Mouse (Mus musculus) forebrain, embryonic 13.5 days (tissue): ENCODE measurements around the gene Secisbp2l. TPM values are rescaled to one million over a fixed set of nuclear protein-coding genes. Genes with fewer than 3 reads are reported as not detected.
A peak's percentile ranks its signal among the peaks of the same experiment; 100 is the strongest.

ENCODE experiments used
- ATAC-seq: fragments of 200-750 bp; cut with Nextera tagmentation; 2 replicates; pipeline ENCODE4 v1.8.0; 2017
- H3K27ac ChIP-seq: fragments of 300-500 bp; sonication (generic); 2 replicates; pipeline ENCODE4 v1.5.1; 2015; ENCODE audit warnings: inconsistent platforms, mild to moderate bottlenecking, moderate library complexity
- H3K27me3 ChIP-seq: fragments of 300-500 bp; sonication (generic); 2 replicates; pipeline ENCODE4 v1.6.1; 2015; ENCODE audit warnings: mild to moderate bottlenecking, inconsistent platforms
- H3K36me3 ChIP-seq: fragments of 300-500 bp; sonication (generic); 2 replicates; pipeline ENCODE4 v1.6.1; 2015; ENCODE audit warnings: mild to moderate bottlenecking, inconsistent platforms; ENCODE audit not compliant: poor library complexity, severe bottlenecking
- H3K4me1 ChIP-seq: fragments of 300-500 bp; sonication (generic); 2 replicates; pipeline ENCODE4 v1.6.1; 2015; ENCODE audit warnings: inconsistent platforms
- H3K4me2 ChIP-seq: fragments of 300-500 bp; sonication (generic); 2 replicates; pipeline ENCODE4 v1.6.1; 2015; ENCODE audit warnings: inconsistent platforms, mild to moderate bottlenecking, moderate library complexity
- H3K4me3 ChIP-seq: fragments of 300-500 bp; sonication (generic); 2 replicates; pipeline ENCODE4 v1.5.1; 2015; ENCODE audit warnings: mild to moderate bottlenecking, inconsistent platforms
- H3K9ac ChIP-seq: fragments of 300-500 bp; sonication (generic); 2 replicates; pipeline ENCODE4 v1.6.1; 2015; ENCODE audit warnings: mild to moderate bottlenecking, inconsistent platforms
- H3K9me3 ChIP-seq: fragments of 300-500 bp; sonication (generic); replicated peaks from 2 replicates; pipeline ENCODE4 v1.6.1; 2016; ENCODE audit warnings: inconsistent platforms
- WGBS: fragments of 180-500 bp; shearing (Covaris S2); methylation state at CpG from one replicate; pipeline ENCODE4 v1.1.7; 2015; 5-methylcytosine and 5-hydroxymethylcytosine counted together
- polyA plus RNA-seq: library from polyadenylated mRNA; unstranded; fragments of >200 nt; fragmentation: Nextera tagmentation; extraction: Ambion mirVana; gene quantifications from 2 replicates; pipeline ENCODE4 v1.2.1, GENCODE M21; 2015

The Secisbp2l gene
- polyA plus RNA-seq, 1 experiment from 2014 or later = 25.4 TPM

- peak overlapping the region; percentile 77 for H3K27ac ChIP-seq
- H3K36me3 ChIP-seq = no peaks in the 10 kb centered on the region
- peaks cover 19% of the 10 kb centered on the region for H3K4me1 ChIP-seq
- H3K27me3 ChIP-seq = peaks cover 3% of the 10 kb centered on the region; the same call in 1 of the 2 replicates
- ATAC-seq = no peak; the same call in none of the 2 replicates
- H3K9ac ChIP-seq = peak overlapping the region; percentile 94
- no peaks in the 10 kb centered on the region for H3K9me3 ChIP-seq
- 4% methylated on average over 37 of the region's 44 CpGs for WGBS
- peak overlapping the region; percentile 87 for H3K4me3 ChIP-seq
- peak overlapping the region; percentile 69 for H3K4me2 ChIP-seq
Observed at GRCm38 (mm10) chr2:125781978-125782718, 522 bp downstream of the Secisbp2l start.

GRCm38 (mm10) chr2:125781006-125781405, 1.7 kb downstream of the Secisbp2l start:
- Histone ChIP-seq H3K9ac (no peak overlapping the region), H3K4me3 (0 out of 2 replicates have a peak overlapping the region, but pooled peaks have one; percentile 87)
- ATAC-seq = no peak

GRCm38 (mm10) chr2:125778380-125778779, 4.3 kb downstream of the Secisbp2l start:
- peaks cover 13% of the 10 kb centered on the region for H3K36me3 ChIP-seq
- no peak for ATAC-seq
- 90% methylated on average over 12 of the region's 12 CpGs for WGBS
- H3K4me3 ChIP-seq = no peak overlapping the region
- H3K9ac ChIP-seq = no peak overlapping the region
- H3K4me2 ChIP-seq = no peak overlapping the region
- no peaks in the 10 kb centered on the region for H3K9me3 ChIP-seq
- no peak overlapping the region for H3K27ac ChIP-seq
- H3K27me3 ChIP-seq = no peaks in the 10 kb centered on the region
- peaks cover 19% of the 10 kb centered on the region for H3K4me1 ChIP-seq

More at GRCm38 (mm10) chr2:125781006-125781405, 1.7 kb downstream of the Secisbp2l start:
- Histone ChIP-seq H3K36me3 (no peaks in the 10 kb centered on the region), H3K9me3 (no peaks in the 10 kb centered on the region), H3K27me3 (peaks cover 3% of the 10 kb centered on the region; the same call in 1 of the 2 replicates), H3K4me1 (peaks cover 19% of the 10 kb centered on the region), H3K27ac (no peak overlapping the region), H3K4me2 (peak overlapping the region; percentile 69)
- WGBS = 92% methylated on average over 2 of the region's 2 CpGs

GRCm38 (mm10) chr2:125777018-125777417, 5.7 kb downstream of the Secisbp2l start:
- no peak overlapping the region for H3K4me2 ChIP-seq
- ATAC-seq = no peak

GRCm38 (mm10) chr2:125775661-125776060, 7.0 kb downstream of the Secisbp2l start:
- no peak overlapping the region for H3K9ac ChIP-seq
- no peak overlapping the region for H3K4me2 ChIP-seq
- no peaks in the 10 kb centered on the region for H3K27me3 ChIP-seq
- no peak overlapping the region for H3K27ac ChIP-seq
- peaks cover 5% of the 10 kb centered on the region for H3K4me1 ChIP-seq
- H3K9me3 ChIP-seq = no peaks in the 10 kb centered on the region
- WGBS = 90% methylated on average over 7 of the region's 7 CpGs
- peaks cover 28% of the 10 kb centered on the region for H3K36me3 ChIP-seq
- H3K4me3 ChIP-seq = no peak overlapping the region
- no peak for ATAC-seq

More at GRCm38 (mm10) chr2:125777018-125777417, 5.7 kb downstream of the Secisbp2l start:
- H3K4me3 ChIP-seq = no peak overlapping the region
- H3K9ac ChIP-seq = no peak overlapping the region
- H3K27ac ChIP-seq = no peak overlapping the region
- WGBS = 94% methylated on average over 3 of the region's 3 CpGs
- H3K36me3 ChIP-seq = peaks cover 22% of the 10 kb centered on the region
- H3K9me3 ChIP-seq = no peaks in the 10 kb centered on the region
- H3K4me1 ChIP-seq = peaks cover 19% of the 10 kb centered on the region
- no peaks in the 10 kb centered on the region for H3K27me3 ChIP-seq

GRCm38 (mm10) chr2:125774846-125775245, 7.8 kb downstream of the Secisbp2l start:
- 91% methylated on average over 4 of the region's 4 CpGs for WGBS
- Histone ChIP-seq H3K27me3 (no peaks in the 10 kb centered on the region), H3K4me2 (no peak overlapping the region), H3K4me3 (no peak overlapping the region), H3K9me3 (no peaks in the 10 kb centered on the region), H3K9ac (no peak overlapping the region), H3K36me3 (peaks cover 36% of the 10 kb centered on the region), H3K4me1 (no peaks in the 10 kb centered on the region), H3K27ac (no peak overlapping the region)
- ATAC-seq = no peak

GRCm38 (mm10) chr2:125765029-125765428, 17.6 kb downstream of the Secisbp2l start:
- Histone ChIP-seq H3K4me3 (no peak overlapping the region), H3K9me3 (no peaks in the 10 kb centered on the region), H3K27ac (no peak overlapping the region), H3K36me3 (peaks cover 81% of the 10 kb centered on the region), H3K4me2 (no peak overlapping the region), H3K27me3 (no peaks in the 10 kb centered on the region), H3K9ac (no peak overlapping the region), H3K4me1 (no peaks in the 10 kb centered on the region)
- WGBS = 83% methylated on average over 3 of the region's 3 CpGs
- ATAC-seq = no peak

GRCm38 (mm10) chr2:125764531-125764930, 18.1 kb downstream of the Secisbp2l start:
- Histone ChIP-seq H3K9ac (no peak overlapping the region), H3K27me3 (no peaks in the 10 kb centered on the region), H3K4me1 (no peaks in the 10 kb centered on the region), H3K4me2 (no peak overlapping the region), H3K36me3 (peaks cover 82% of the 10 kb centered on the region), H3K4me3 (no peak overlapping the region), H3K27ac (no peak overlapping the region), H3K9me3 (no peaks in the 10 kb centered on the region)
- 96% methylated on average over 5 of the region's 5 CpGs for WGBS
- ATAC-seq = no peak

GRCm38 (mm10) chr2:125749330-125749729, 33.3 kb downstream of the Secisbp2l start:
- H3K4me3 ChIP-seq = no peak overlapping the region
- no peak overlapping the region for H3K4me2 ChIP-seq
- no peaks in the 10 kb centered on the region for H3K9me3 ChIP-seq
- no peak overlapping the region for H3K27ac ChIP-seq
- ATAC-seq = no peak
- no peaks in the 10 kb centered on the region for H3K27me3 ChIP-seq
- peaks cover 91% of the 10 kb centered on the region for H3K36me3 ChIP-seq
- H3K9ac ChIP-seq = no peak overlapping the region
- WGBS = 96% methylated on average over 2 of the region's 2 CpGs
- no peaks in the 10 kb centered on the region for H3K4me1 ChIP-seq

GRCm38 (mm10) chr2:125739338-125739737, 43.3 kb downstream of the Secisbp2l start:
- Histone ChIP-seq H3K36me3 (peaks cover 54% of the 10 kb centered on the region), H3K27ac (no peak overlapping the region), H3K9ac (no peak overlapping the region), H3K4me1 (no peaks in the 10 kb centered on the region), H3K9me3 (no peaks in the 10 kb centered on the region), H3K27me3 (no peaks in the 10 kb centered on the region), H3K4me3 (no peak overlapping the region), H3K4me2 (no peak overlapping the region)
- 91% methylated on average over 6 of the region's 6 CpGs for WGBS
- no peak for ATAC-seq

GRCm38 (mm10) chr2:125738718-125739117, 44.0 kb downstream of the Secisbp2l start:
- Histone ChIP-seq H3K4me2 (no peak overlapping the region), H3K9me3 (no peaks in the 10 kb centered on the region), H3K27ac (no peak overlapping the region), H3K4me1 (no peaks in the 10 kb centered on the region), H3K4me3 (no peak overlapping the region), H3K27me3 (no peaks in the 10 kb centered on the region), H3K9ac (no peak overlapping the region), H3K36me3 (peaks cover 48% of the 10 kb centered on the region)
- ATAC-seq = no peak
- 71% methylated on average over 5 of the region's 5 CpGs for WGBS

GRCm38 (mm10) chr2:125736025-125736343, 46.7 kb downstream of the Secisbp2l start:
- peaks cover 24% of the 10 kb centered on the region for H3K36me3 ChIP-seq
- no peak for ATAC-seq
- no peaks in the 10 kb centered on the region for H3K9me3 ChIP-seq
- H3K4me1 ChIP-seq = peaks cover 7% of the 10 kb centered on the region; the same call in 1 of the 2 replicates
- no peak overlapping the region for H3K9ac ChIP-seq
- no peak overlapping the region for H3K27ac ChIP-seq
- no peak overlapping the region for H3K4me3 ChIP-seq
- no peak overlapping the region for H3K4me2 ChIP-seq
- no peaks in the 10 kb centered on the region for H3K27me3 ChIP-seq
